ENCODE assay signal across 13 mouse cellular contexts in genomic region chr14:53545351-53545750, GRCm38 (mm10).
"Had no signal": no experiment of that assay in that cellular context is flagged by ENCODE, and none has a peak within 500 bp of the region (broad histone marks: within the 10 kb centered on the region; RNA-seq: fewer than 3 reads in every experiment).

No protein-coding gene starts in this region.

- H3K4me2 ChIP-seq: limb, embryonic 15.5 days; liver, embryonic 12.5 days; lung, embryonic 14.5 days had no signal

- H3K27me3 ChIP-seq: limb, embryonic 15.5 days; liver, embryonic 12.5 days had no signal

- ATAC-seq: intestine, postnatal 0 days; liver, embryonic 12.5 days had no signal

- H3K36me3 ChIP-seq: limb, embryonic 15.5 days; liver, embryonic 12.5 days; midbrain, embryonic 10.5 days had no signal

- H3K27ac ChIP-seq: left cerebral cortex, adult 2 months; limb, embryonic 15.5 days; liver, embryonic 12.5 days; midbrain, embryonic 10.5 days; stomach, postnatal 0 days had no signal

- H3K4me1 ChIP-seq: limb, embryonic 15.5 days; liver, embryonic 12.5 days; midbrain, embryonic 10.5 days had no signal

- H3K9ac ChIP-seq: limb, embryonic 15.5 days; liver, embryonic 12.5 days; lung, embryonic 14.5 days had no signal

- DNase-seq: kidney, adult 8-10 months; kidney, postnatal 25 days; lung, embryonic 14.5 days; lung, postnatal 10 days; lung, postnatal 4 days; midbrain, embryonic 14.5 days; right cerebral cortex, postnatal 14 days had no signal

- H3K4me3 ChIP-seq: left cerebral cortex, adult 2 months; limb, embryonic 15.5 days; liver, embryonic 12.5 days; midbrain, embryonic 10.5 days had no signal

- H3K9me3 ChIP-seq: limb, embryonic 15.5 days; liver, embryonic 12.5 days; midbrain, embryonic 10.5 days had no signal
